Mouse (Mus musculus) embryonic fibroblast, embryonic 13.5 days (primary cell): ENCODE results near the gene Pcbp4.

Experiments used
- CTCF ChIP-seq: IDR thresholded peaks from 2 replicates; pipeline ENCODE4 v1.5.1; 2011; ENCODE audit warnings: mild to moderate bottlenecking, control low read depth, low read length, moderate library complexity, borderline replicate concordance; ENCODE audit not compliant: insufficient read depth
- POLR2A ChIP-seq: IDR thresholded peaks from 2 replicates; pipeline ENCODE4 v1.6.1; 2011; ENCODE audit warnings: low read depth, mild to moderate bottlenecking, control low read depth, low read length, moderate library complexity

DNA sequence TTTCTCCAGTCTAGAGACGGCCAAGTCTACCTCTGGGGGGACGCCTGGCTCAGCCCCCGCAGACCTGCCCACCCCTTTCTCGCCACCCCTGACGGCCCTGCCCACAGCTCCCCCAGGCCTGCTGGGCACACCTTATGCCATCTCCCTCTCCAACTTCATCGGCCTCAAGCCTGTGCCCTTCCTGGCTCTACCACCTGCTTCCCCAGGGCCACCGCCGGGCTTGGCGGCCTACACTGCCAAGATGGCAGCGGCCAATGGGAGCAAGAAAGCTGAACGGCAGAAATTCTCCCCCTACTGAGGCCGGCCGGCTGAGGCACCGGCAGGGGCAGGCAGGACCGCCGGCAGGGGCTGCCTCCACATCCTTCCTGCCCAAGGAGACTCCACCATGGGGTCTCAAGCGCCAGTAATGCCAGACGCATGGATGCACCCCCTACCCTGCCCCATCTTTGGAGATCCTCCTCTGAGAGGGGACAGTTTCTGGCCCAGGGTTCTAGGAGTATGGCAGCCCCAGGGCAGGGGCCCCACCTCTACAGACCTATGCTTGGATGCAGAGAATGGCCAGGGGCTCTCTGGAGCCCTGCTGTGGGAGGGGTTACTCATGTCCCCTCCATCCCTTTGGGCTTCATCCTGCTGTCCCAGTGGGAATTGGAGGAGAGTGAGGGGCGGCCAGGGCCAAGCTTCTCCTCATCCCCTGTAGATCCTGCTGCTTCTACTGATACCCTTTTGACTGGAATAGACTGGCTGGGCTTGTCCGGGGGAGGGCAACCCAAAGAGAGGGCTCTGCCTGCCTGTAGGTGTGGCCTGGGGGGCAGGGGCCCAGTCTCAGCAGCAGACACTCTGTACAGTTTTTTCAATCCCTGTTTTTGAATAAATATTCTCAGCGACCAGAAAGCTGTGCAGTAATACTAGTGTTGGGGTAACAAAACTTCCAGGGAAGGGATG lies 10.3 kb downstream of the Pcbp4 start:
- TF ChIP-seq CTCF (no peak), POLR2A (no peak)
